Mouse (Mus musculus) limb, embryonic 11.5 days (tissue): ENCODE measurements around the gene Ass1. TPM values are rescaled to one million over a fixed set of nuclear protein-coding genes. Genes with fewer than 3 reads are reported as not detected.

Experiments
- ATAC-seq: fragments of 200-750 bp; cut with Nextera tagmentation; 2 replicates; pipeline ENCODE4 v1.8.0; 2017; ENCODE audit warnings: low read depth; ENCODE audit not compliant: insufficient number of reproducible peaks, low FRiP score, low TSS enrichment
- DNase-seq: peaks from one replicate; pipeline ENCODE4 v3.0.0-alpha.2; 2015; ENCODE audit warnings: low spot score
- H3K27ac ChIP-seq: fragments of 300-500 bp; sonication (generic); replicated peaks from 2 replicates; pipeline ENCODE4 v1.5.1; 2014; ENCODE audit warnings: low read depth, mild to moderate bottlenecking, low read length
- H3K27me3 ChIP-seq: fragments of 300-500 bp; sonication (generic); 2 replicates; pipeline ENCODE4 v1.6.1; 2014; ENCODE audit warnings: mild to moderate bottlenecking, low read length, mixed read lengths; ENCODE audit not compliant: control insufficient read depth, insufficient read depth
- H3K36me3 ChIP-seq: fragments of 300-500 bp; sonication (generic); 2 replicates; pipeline ENCODE4 v1.6.1; 2014; ENCODE audit warnings: mild to moderate bottlenecking, low read length, moderate library complexity, mixed read lengths; ENCODE audit not compliant: control insufficient read depth, insufficient read depth
- H3K4me1 ChIP-seq: fragments of 300-500 bp; sonication (generic); 2 replicates; pipeline ENCODE4 v1.6.1; 2014; ENCODE audit warnings: low read length, mixed read lengths; ENCODE audit not compliant: control insufficient read depth, insufficient read depth
- H3K4me2 ChIP-seq: fragments of 300-500 bp; sonication (generic); 2 replicates; pipeline ENCODE4 v1.6.1; 2014; ENCODE audit warnings: low read depth, mild to moderate bottlenecking, moderate library complexity; ENCODE audit not compliant: severe bottlenecking
- H3K4me3 ChIP-seq: fragments of 300-500 bp; sonication (generic); 2 replicates; pipeline ENCODE4 v1.5.1; 2014; ENCODE audit warnings: low read depth, low read length
- H3K9ac ChIP-seq: fragments of 300-500 bp; sonication (generic); 2 replicates; pipeline ENCODE4 v1.6.1; 2014; ENCODE audit warnings: mild to moderate bottlenecking, low read length
- H3K9me3 ChIP-seq: fragments of 300-500 bp; sonication (generic); 2 replicates; pipeline ENCODE4 v1.6.1; 2016; ENCODE audit warnings: low read length; ENCODE audit not compliant: control insufficient read depth
- WGBS: fragments of 180-500 bp; shearing (Covaris S2); extraction: QIAGEN DNeasy Blood & Tissue Kit; methylation state at CpG from one replicate; pipeline ENCODE4 v1.1.7; 2014; 5-methylcytosine and 5-hydroxymethylcytosine counted together
- polyA plus RNA-seq: library from polyadenylated mRNA; unstranded; fragments of >200 nt; fragmentation: Nextera tagmentation; extraction: Ambion mirVana; gene quantifications from 2 replicates; pipeline ENCODE4 v1.2.1, GENCODE M21; 2014

Ass1 gene
- polyA plus RNA-seq: 5.5 and 5.8 TPM in 2 replicates

DNA sequence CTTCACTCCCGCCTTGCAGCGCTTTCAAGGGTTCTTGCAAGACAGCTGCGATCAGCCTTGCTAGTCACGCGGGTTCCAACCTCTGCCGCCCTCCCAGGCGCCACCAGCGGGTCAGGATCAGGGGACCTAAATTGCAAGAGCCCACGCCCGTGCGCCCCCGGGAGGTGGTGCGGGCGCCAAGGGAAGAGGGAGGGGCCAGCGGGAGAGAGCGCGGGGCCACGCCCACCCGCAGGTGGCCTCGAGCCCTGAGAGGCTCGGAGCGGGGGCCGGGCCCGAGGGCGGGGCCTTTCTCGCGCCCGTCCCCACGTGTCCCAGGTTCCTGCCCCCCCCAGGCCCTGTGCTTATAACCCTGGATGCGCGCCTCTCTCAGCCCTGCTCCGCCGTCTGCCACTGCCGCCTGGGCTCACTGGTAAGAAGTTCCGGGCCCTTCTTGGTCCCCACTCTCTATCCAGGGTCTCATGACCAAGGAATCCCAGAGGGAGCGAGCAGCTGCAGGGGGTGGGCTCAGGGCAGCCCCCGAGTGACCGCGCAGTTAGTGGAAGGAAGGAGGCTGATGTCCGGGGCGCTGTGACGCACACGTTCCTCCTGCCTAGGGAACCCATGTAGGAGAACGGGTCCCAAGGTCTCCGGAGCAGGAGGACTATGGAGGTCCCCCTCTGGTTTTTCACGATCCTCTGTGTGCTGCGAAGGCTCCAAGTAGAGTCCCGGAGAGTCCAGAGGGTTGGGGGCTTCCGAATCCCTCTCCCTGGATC lies at the start of gene Ass1:
TSS of gene Ass1 (plus strand) at position 277 of the 752 bp plus-strand sequence.
- WGBS: under 1% methylated on average over 47 of the region's 49 CpGs
- Histone ChIP-seq H3K9me3 (no peaks in the 10 kb centered on the region), H3K36me3 (no peaks in the 10 kb centered on the region; the same call in 1 of the 2 replicates), H3K4me2 (peak within 1 kb of the TSS; percentile 73), H3K4me3 (peak within 1 kb of the TSS; percentile 29), H3K27me3 (peaks cover 34% of the 10 kb centered on the region), H3K4me1 (peaks cover 11% of the 10 kb centered on the region), H3K9ac (peak within 1 kb of the TSS; percentile 34; the same call in 1 of the 2 replicates), H3K27ac (no peak within 1 kb of the TSS)
- ATAC-seq (peak; percentile 81; the same call in 1 of the 2 replicates), DNase-seq (peak; percentile 72)

DNA sequence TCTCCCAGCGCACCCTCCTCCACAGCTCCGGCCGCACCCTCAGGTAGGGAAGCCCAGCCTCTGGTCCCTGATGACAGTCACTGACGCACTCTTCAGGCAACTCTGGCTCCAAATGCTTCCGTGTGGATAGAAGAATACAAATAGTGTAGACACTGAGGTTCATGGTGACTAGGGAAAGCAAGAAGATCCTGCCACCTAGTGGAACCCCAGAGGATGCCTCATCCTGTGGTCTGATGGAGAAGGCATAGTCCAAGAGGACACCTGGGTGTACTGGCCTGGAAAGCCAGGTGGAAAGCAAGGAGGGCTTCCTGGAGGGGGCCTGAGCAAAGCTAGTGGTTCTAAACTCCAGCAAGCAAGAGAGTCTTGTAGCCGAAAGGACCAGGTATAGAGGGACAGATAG lies 49.1 kb upstream of the Ass1 start:
- ATAC-seq (no peak), DNase-seq (no peak)
- Histone ChIP-seq H3K27ac (no peak overlapping the region), H3K27me3 (no peaks in the 10 kb centered on the region), H3K4me1 (no peaks in the 10 kb centered on the region), H3K4me2 (no peak overlapping the region), H3K4me3 (no peak overlapping the region), H3K36me3 (no peaks in the 10 kb centered on the region), H3K9ac (no peak overlapping the region), H3K9me3 (no peaks in the 10 kb centered on the region)
- whole genome bisulfite sequencing: 78% methylated on average over 6 of the region's 6 CpGs

DNA sequence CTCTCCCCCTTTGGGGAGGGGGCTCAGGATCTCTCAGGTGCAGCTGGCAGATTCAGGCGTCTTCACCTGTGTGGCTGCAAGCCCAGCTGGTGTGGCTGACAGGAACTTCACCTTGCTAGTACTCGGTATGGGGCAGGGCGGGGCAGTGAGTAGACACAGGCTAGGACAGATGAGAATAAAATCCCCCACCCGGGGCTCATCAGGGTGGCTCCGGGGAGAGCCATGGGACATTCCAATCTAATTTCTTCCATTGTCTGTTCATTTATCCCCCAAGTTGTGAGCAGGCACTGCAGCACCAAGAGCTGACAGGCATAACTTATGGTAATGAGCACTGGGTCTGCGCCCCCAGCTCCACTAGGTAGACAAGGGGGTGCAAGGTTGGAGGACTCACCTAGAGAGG lies 47.4 kb upstream of the Ass1 start:
- Histone ChIP-seq H3K4me1 (no peaks in the 10 kb centered on the region), H3K27me3 (no peaks in the 10 kb centered on the region), H3K27ac (no peak overlapping the region), H3K9me3 (no peaks in the 10 kb centered on the region), H3K4me3 (no peak overlapping the region), H3K36me3 (no peaks in the 10 kb centered on the region), H3K4me2 (no peak overlapping the region), H3K9ac (no peak overlapping the region)
- DNase-seq (no peak), ATAC-seq (no peak)
- WGBS: 65% methylated on average over 6 of the region's 6 CpGs

DNA sequence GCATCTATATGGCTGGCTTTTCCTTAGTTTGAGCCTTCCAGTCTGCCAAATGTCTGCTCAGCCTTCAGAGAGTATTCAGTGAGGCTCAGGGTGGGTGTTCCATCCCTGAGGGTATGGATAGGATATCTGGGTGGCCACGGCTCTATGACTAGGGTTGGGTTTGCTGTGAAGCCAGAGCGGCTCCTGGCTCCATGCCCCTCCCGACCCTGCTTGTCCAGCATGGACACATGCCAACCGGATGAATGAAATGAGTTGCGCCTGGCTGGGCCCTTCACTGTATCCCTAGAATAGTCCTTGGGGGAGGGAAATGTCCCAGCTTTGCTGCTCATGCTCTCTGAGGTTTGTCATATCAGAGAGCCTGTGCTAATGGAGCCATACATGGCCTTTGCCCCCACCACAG lies 38.5 kb upstream of the Ass1 start:
- Histone ChIP-seq H3K4me2 (no peak overlapping the region), H3K9me3 (no peaks in the 10 kb centered on the region), H3K4me1 (no peaks in the 10 kb centered on the region), H3K27ac (no peak overlapping the region), H3K36me3 (no peaks in the 10 kb centered on the region), H3K27me3 (no peaks in the 10 kb centered on the region), H3K4me3 (no peak overlapping the region), H3K9ac (no peak overlapping the region)
- DNase-seq (no peak), ATAC-seq (no peak)
- WGBS: 86% methylated on average over 5 of the region's 5 CpGs

DNA sequence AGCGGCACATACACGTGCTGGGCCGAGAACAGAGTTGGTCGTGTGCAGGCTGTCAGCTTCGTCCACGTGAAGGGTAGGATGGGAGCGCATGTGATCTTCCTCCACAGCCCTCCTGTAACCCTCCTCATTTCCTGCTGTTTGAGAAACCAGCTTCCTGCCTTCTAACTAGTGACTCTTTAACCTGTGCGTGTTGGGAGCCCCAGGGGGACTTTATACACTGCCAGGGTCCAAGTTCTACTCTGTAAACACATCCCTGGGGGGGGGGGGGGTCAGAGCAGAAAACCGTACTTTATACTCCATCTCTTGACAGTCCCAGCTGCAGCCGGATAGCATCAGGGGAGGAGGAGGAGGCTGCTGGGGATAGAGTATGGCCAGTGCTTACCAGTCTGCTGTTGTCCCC lies 35.3 kb upstream of the Ass1 start:
- Histone ChIP-seq H3K27me3 (no peaks in the 10 kb centered on the region), H3K27ac (no peak overlapping the region), H3K4me3 (no peak overlapping the region), H3K4me1 (no peaks in the 10 kb centered on the region), H3K9me3 (no peaks in the 10 kb centered on the region), H3K9ac (no peak overlapping the region), H3K4me2 (no peak overlapping the region), H3K36me3 (no peaks in the 10 kb centered on the region)
- WGBS: 71% methylated on average over 10 of the region's 10 CpGs
- ATAC-seq (no peak), DNase-seq (no peak)

DNA sequence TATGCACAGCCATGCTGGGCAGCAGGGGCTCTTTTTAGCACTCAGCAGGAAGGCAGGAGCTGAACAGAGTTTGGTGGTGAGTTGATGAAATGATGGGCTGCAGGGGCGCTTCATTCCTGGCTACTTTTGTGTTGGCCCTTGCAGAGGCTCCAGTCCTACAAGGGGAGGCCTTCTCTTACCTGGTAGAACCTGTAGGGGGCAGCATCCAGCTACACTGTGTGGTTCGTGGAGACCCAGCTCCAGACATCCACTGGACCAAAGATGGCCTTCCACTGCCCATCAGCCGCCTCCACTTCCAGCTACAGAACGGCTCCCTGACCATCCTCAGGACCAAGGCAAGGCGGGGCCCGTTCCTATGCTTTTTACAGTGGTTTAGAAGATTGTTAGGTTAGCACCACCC lies 34.4 kb upstream of the Ass1 start:
- H3K4me3 ChIP-seq: no peak overlapping the region
- H3K9ac ChIP-seq: no peak overlapping the region
- no peaks in the 10 kb centered on the region for H3K4me1 ChIP-seq
- H3K27ac ChIP-seq: no peak overlapping the region
- 46% methylated on average over 6 of the region's 6 CpGs for WGBS
- no peaks in the 10 kb centered on the region for H3K36me3 ChIP-seq
- no peak for ATAC-seq
- no peaks in the 10 kb centered on the region for H3K27me3 ChIP-seq
- H3K4me2 ChIP-seq: no peak overlapping the region
- H3K9me3 ChIP-seq: no peaks in the 10 kb centered on the region
- DNase-seq: peak; percentile 72

DNA sequence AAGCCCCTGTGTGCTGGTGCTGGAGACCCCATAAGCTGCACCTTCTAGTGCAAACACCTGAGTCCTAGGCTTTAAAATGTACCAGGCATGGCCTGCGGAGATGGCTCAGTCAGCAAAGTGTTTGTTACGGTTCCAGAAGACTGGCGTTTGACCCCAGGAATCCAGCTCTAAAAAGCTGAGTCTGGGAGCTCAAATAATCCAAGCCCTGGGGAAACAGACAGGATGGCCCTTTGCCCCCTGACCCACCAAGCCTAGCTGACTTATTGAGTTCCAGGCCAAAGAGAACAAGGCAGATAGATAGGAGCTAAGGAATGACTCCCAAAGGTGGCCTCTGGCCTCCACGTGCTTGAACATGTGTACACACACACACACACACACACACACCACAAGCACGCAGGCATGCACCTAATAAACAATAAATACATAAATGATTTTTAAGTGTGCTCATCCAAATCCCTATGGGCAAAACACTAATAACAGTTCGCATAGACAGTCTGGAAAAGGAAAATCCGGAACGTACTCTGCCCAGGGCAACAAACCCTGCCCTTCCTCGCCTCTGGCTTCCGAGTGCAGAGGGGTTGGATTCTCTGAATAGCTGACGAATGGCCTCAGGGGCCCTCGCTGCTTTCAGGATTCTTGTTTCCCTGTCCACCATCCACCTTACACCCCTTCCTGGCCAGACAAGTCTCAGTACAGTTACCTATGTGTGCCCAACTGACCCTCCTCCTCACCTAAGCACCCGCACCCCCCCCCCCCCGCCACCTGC lies 32.3 kb upstream of the Ass1 start:
- DNase-seq (no peak), ATAC-seq (no peak)
- no peaks in the 10 kb centered on the region for H3K9me3 ChIP-seq
- no peak overlapping the region for H3K4me3 ChIP-seq
- no peaks in the 10 kb centered on the region for H3K36me3 ChIP-seq
- no peaks in the 10 kb centered on the region for H3K4me1 ChIP-seq
- H3K4me2 ChIP-seq: no peak overlapping the region
- no peaks in the 10 kb centered on the region for H3K27me3 ChIP-seq
- H3K27ac ChIP-seq: no peak overlapping the region
- no peak overlapping the region for H3K9ac ChIP-seq
- 67% methylated on average over 14 of the region's 14 CpGs for WGBS

DNA sequence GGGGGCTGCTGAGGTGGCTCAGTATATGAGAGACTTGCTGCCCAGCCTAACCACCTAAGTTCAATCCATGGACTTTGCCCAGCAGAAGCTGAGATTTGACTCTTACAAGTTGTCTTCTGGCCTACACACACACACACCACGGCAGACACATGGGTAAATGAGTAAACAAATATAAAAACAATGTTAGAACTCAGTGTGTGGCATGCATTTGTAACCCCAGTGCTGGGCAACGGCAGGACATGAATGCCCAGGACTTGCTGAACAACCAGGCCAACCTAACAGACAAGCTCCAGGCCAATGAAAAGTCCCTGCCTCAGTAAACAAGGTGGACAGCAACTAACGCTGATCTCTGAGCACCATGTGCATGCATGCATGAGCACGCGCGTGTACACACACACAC lies 30.4 kb upstream of the Ass1 start:
- no peaks in the 10 kb centered on the region for H3K4me1 ChIP-seq
- no peaks in the 10 kb centered on the region for H3K36me3 ChIP-seq
- no peak overlapping the region for H3K27ac ChIP-seq
- H3K4me3 ChIP-seq: no peak overlapping the region
- DNase-seq (no peak), ATAC-seq (no peak)
- WGBS: 83% methylated on average over 6 of the region's 6 CpGs
- no peak overlapping the region for H3K4me2 ChIP-seq
- H3K27me3 ChIP-seq: no peaks in the 10 kb centered on the region
- H3K9me3 ChIP-seq: no peaks in the 10 kb centered on the region
- no peak overlapping the region for H3K9ac ChIP-seq
